Mouse (Mus musculus) hindbrain, embryonic 12.5 days (tissue): ENCODE data around the gene Col12a1. TPM values are rescaled to one million over a fixed set of nuclear protein-coding genes. Genes with fewer than 3 reads are reported as not detected.

Source experiments
- ATAC-seq: fragments of 200-750 bp; cut with Nextera tagmentation; 2 replicates; pipeline ENCODE4 v1.8.0; 2017; ENCODE audit warnings: moderate TSS enrichment; ENCODE audit not compliant: low FRiP score
- H3K27ac ChIP-seq: fragments of 300-500 bp; sonication (generic); 2 replicates; pipeline ENCODE4 v1.5.1; 2016; ENCODE audit warnings: mild to moderate bottlenecking
- H3K27me3 ChIP-seq: fragments of 300-500 bp; sonication (generic); 2 replicates; pipeline ENCODE4 v1.6.1; 2016; ENCODE audit warnings: mild to moderate bottlenecking
- H3K36me3 ChIP-seq: fragments of 300-500 bp; sonication (generic); 2 replicates; pipeline ENCODE4 v1.6.1; 2016; ENCODE audit warnings: mild to moderate bottlenecking
- H3K4me1 ChIP-seq: fragments of 300-500 bp; sonication (generic); 2 replicates; pipeline ENCODE4 v1.6.1; 2016
- H3K4me2 ChIP-seq: fragments of 300-500 bp; sonication (generic); replicated peaks from 2 replicates; pipeline ENCODE4 v1.6.1; 2016; ENCODE audit warnings: mild to moderate bottlenecking
- H3K4me3 ChIP-seq: fragments of 300-500 bp; sonication (generic); 2 replicates; pipeline ENCODE4 v1.5.1; 2016; ENCODE audit warnings: mild to moderate bottlenecking
- H3K9ac ChIP-seq: fragments of 300-500 bp; sonication (generic); 2 replicates; pipeline ENCODE4 v1.6.1; 2016; ENCODE audit warnings: mild to moderate bottlenecking, moderate library complexity
- H3K9me3 ChIP-seq: fragments of 300-500 bp; sonication (generic); replicated peaks from 2 replicates; pipeline ENCODE4 v1.6.1; 2016; ENCODE audit warnings: mild to moderate bottlenecking
- WGBS: fragments of 180-500 bp; shearing (Covaris S2); methylation state at CpG from one replicate; pipeline ENCODE4 v1.1.7; 2016; 5-methylcytosine and 5-hydroxymethylcytosine counted together
- polyA plus RNA-seq: library from polyadenylated mRNA; unstranded; fragments of >200 nt; fragmentation: Nextera tagmentation; extraction: Ambion mirVana; gene quantifications from 2 replicates; pipeline ENCODE4 v1.2.1, GENCODE M21; 2016

Col12a1 gene
- polyA plus RNA-seq, 1 experiment from 2014 or later: 53.8 TPM

GRCm38 (mm10) chr9:79586415-79587195 lies 132.0 kb downstream of the Col12a1 start:
- Histone ChIP-seq H3K27me3 (no peaks in the 10 kb centered on the region), H3K4me1 (no peaks in the 10 kb centered on the region), H3K27ac (no peak overlapping the region), H3K4me3 (no peak overlapping the region), H3K4me2 (no peak overlapping the region), H3K9ac (no peak overlapping the region), H3K36me3 (no peaks in the 10 kb centered on the region), H3K9me3 (no peaks in the 10 kb centered on the region)
- ATAC-seq: no peak
- WGBS: 89% methylated on average over 4 of the region's 4 CpGs

GRCm38 (mm10) chr9:79566838-79567237 lies 151.8 kb downstream of the Col12a1 start:
- no peak for ATAC-seq
- Histone ChIP-seq H3K27me3 (no peaks in the 10 kb centered on the region), H3K27ac (no peak overlapping the region), H3K36me3 (no peaks in the 10 kb centered on the region), H3K4me2 (no peak overlapping the region), H3K4me1 (no peaks in the 10 kb centered on the region), H3K4me3 (no peak overlapping the region), H3K9ac (no peak overlapping the region), H3K9me3 (no peaks in the 10 kb centered on the region)
- WGBS: 87% methylated on average over 5 of the region's 5 CpGs

- Histone ChIP-seq H3K9me3 (no peaks in the 10 kb centered on the region), H3K4me3 (no peak overlapping the region), H3K36me3 (no peaks in the 10 kb centered on the region), H3K9ac (no peak overlapping the region), H3K4me2 (no peak overlapping the region), H3K27ac (no peak overlapping the region), H3K4me1 (no peaks in the 10 kb centered on the region), H3K27me3 (no peaks in the 10 kb centered on the region)
- ATAC-seq: no peak
- WGBS: 83% methylated on average over 2 of the region's 2 CpGs
Measured at GRCm38 (mm10) chr9:79553297-79553696, 165.3 kb downstream of the Col12a1 start.

Other genes with a start within 250 kb of the Col12a1 start
- 574 and 638 TPM in 2 replicates for gene Cox7a2, start 41.0 kb upstream of the Col12a1 start, polyA plus RNA-seq
- 101 and 104 TPM in 2 replicates for gene Tmem30a, start 74.7 kb upstream of the Col12a1 start, polyA plus RNA-seq